Mouse (Mus musculus): ENCODE data around the gene Rasa3. TPM values are rescaled to one million over a fixed set of nuclear protein-coding genes. Genes with fewer than 3 reads are reported as not detected.

The Rasa3 gene
- polyA plus RNA-seq, 1 experiment from 2014 or later: 21.3 TPM

- Histone ChIP-seq H3K4me2 (ENCODE audit: low read depth, low read length) (no peak overlapping the region), H3K27me3 (replicated peaks; ENCODE audit: control insufficient read depth, insufficient read depth, low read length) (no peaks in the 10 kb centered on the region), H3K36me3 (ENCODE audit: control insufficient read depth, insufficient read depth, low read length) (no peaks in the 10 kb centered on the region), H3K9me3 (ENCODE audit: control insufficient read depth, low read length) (no peaks in the 10 kb centered on the region), H3K9ac (ENCODE audit: low read depth, low read length) (no peak overlapping the region; the same call in 1 of the 2 replicates), H3K4me1 (ENCODE audit: control insufficient read depth, insufficient read depth, low read length) (peaks cover 20% of the 10 kb centered on the region), H3K27ac (ENCODE audit: low read length) (no peak overlapping the region), H3K4me3 (ENCODE audit: low read length) (no peak overlapping the region)
- no peak for ATAC-seq
- WGBS: 82% methylated on average over 4 of the region's 4 CpGs
Observed at GRCm38 (mm10) chr8:13665538-13665937, 11.9 kb downstream of the Rasa3 start.

DNA sequence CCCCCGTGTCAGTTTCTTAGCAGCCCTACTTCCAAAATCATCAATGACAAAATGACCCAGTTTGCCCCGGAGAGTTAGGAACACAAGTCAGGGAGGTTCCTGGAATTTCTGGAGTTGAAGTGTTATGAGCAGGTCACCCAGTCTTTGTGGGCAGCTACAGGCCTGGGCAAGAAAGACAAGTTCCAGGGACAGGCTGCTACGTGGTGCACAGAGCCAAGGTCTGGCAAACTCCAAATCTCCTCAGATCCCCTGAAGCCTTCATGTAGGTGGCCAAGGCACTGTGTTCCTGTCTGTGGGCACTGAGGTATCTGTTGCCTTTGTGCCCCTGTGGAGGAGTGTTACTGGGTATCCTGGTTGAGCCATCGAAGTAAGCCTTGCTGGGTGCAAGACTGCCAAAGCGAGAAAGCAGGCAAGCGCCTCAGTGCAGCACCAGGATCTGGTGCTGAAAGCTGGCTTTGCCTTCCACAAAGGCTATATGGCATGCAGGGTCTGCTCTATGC, 12.6 kb downstream of the Rasa3 start:
- no peak for ATAC-seq
- H3K9me3 ChIP-seq (ENCODE audit: control insufficient read depth, low read length): no peaks in the 10 kb centered on the region
- no peak overlapping the region for H3K9ac ChIP-seq (ENCODE audit: low read depth, low read length)
- H3K27ac ChIP-seq (ENCODE audit: low read length): no peak overlapping the region
- WGBS: 80% methylated on average over 6 of the region's 6 CpGs
- H3K4me1 ChIP-seq (ENCODE audit: control insufficient read depth, insufficient read depth, low read length): peaks cover 20% of the 10 kb centered on the region
- H3K4me2 ChIP-seq (ENCODE audit: low read depth, low read length): no peak overlapping the region
- H3K4me3 ChIP-seq (ENCODE audit: low read length): no peak overlapping the region
- no peaks in the 10 kb centered on the region for H3K27me3 ChIP-seq (replicated peaks; ENCODE audit: control insufficient read depth, insufficient read depth, low read length)
- H3K36me3 ChIP-seq (ENCODE audit: control insufficient read depth, insufficient read depth, low read length): no peaks in the 10 kb centered on the region

GRCm38 (mm10) chr8:13660323-13660722, 17.1 kb downstream of the Rasa3 start:
- Histone ChIP-seq H3K9ac (ENCODE audit: low read depth, low read length) (no peak overlapping the region), H3K9me3 (ENCODE audit: control insufficient read depth, low read length) (no peaks in the 10 kb centered on the region), H3K36me3 (ENCODE audit: control insufficient read depth, insufficient read depth, low read length) (no peaks in the 10 kb centered on the region), H3K27me3 (replicated peaks; ENCODE audit: control insufficient read depth, insufficient read depth, low read length) (no peaks in the 10 kb centered on the region), H3K4me3 (ENCODE audit: low read length) (no peak overlapping the region), H3K4me1 (ENCODE audit: control insufficient read depth, insufficient read depth, low read length) (no peaks in the 10 kb centered on the region), H3K4me2 (ENCODE audit: low read depth, low read length) (no peak overlapping the region), H3K27ac (ENCODE audit: low read length) (no peak overlapping the region)
- 79% methylated on average over 13 of the region's 13 CpGs for WGBS
- no peak for ATAC-seq

DNA sequence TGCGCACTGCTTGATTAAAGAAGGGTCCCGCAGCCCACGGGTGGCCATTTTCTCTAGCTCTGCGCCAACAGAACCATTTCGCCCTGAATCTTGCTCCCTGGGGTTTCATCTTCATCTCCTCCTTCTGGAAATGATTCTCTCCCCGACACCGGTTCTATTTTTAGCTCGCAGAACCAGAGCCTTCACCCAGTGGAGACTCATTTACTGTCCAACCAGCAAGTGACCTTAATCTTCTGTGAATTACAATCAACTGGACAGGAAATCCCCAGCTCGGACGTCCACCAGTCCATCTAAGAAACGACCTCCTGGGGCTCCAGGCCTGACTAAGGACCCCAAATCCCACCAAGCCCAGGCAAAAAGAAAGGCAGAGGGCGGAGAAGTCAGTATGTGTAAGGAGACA, 19.9 kb downstream of the Rasa3 start:
- H3K4me3 ChIP-seq (ENCODE audit: low read length): no peak overlapping the region
- ATAC-seq: no peak
- no peak overlapping the region for H3K27ac ChIP-seq (ENCODE audit: low read length)
- peaks cover 6% of the 10 kb centered on the region; the same call in 1 of the 2 replicates for H3K4me1 ChIP-seq (ENCODE audit: control insufficient read depth, insufficient read depth, low read length)
- H3K9ac ChIP-seq (ENCODE audit: low read depth, low read length): no peak overlapping the region
- H3K9me3 ChIP-seq (ENCODE audit: control insufficient read depth, low read length): no peaks in the 10 kb centered on the region
- WGBS: 72% methylated on average over 12 of the region's 12 CpGs
- no peak overlapping the region for H3K4me2 ChIP-seq (ENCODE audit: low read depth, low read length)
- no peaks in the 10 kb centered on the region for H3K27me3 ChIP-seq (replicated peaks; ENCODE audit: control insufficient read depth, insufficient read depth, low read length)
- H3K36me3 ChIP-seq (ENCODE audit: control insufficient read depth, insufficient read depth, low read length): no peaks in the 10 kb centered on the region

DNA sequence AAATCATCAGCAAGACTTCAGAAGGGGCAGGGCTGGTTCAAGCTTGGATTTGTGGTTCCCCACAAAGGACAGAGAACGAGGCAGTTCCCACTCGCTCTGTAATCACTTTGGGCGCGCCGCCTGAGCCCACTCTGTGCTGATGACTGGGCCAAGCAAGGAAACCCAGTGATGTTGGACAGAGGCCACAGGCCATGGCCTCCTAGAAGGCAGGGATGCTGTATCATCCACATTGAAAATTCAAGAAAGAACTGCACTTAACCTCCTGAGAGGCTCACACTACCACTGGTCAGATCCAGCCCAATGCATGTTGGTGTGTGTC, 22.4 kb downstream of the Rasa3 start:
- Histone ChIP-seq H3K36me3 (ENCODE audit: control insufficient read depth, insufficient read depth, low read length) (no peaks in the 10 kb centered on the region), H3K9ac (ENCODE audit: low read depth, low read length) (no peak overlapping the region), H3K27ac (ENCODE audit: low read length) (no peak overlapping the region), H3K4me1 (ENCODE audit: control insufficient read depth, insufficient read depth, low read length) (peaks cover 6% of the 10 kb centered on the region; the same call in 1 of the 2 replicates), H3K27me3 (replicated peaks; ENCODE audit: control insufficient read depth, insufficient read depth, low read length) (no peaks in the 10 kb centered on the region), H3K9me3 (ENCODE audit: control insufficient read depth, low read length) (no peaks in the 10 kb centered on the region), H3K4me3 (ENCODE audit: low read length) (no peak overlapping the region), H3K4me2 (ENCODE audit: low read depth, low read length) (no peak overlapping the region)
- ATAC-seq: no peak
- WGBS: 87% methylated on average over 5 of the region's 5 CpGs

GRCm38 (mm10) chr8:13654350-13655032, 22.9 kb downstream of the Rasa3 start:
- H3K9me3 ChIP-seq (ENCODE audit: control insufficient read depth, low read length): no peaks in the 10 kb centered on the region
- WGBS: 76% methylated on average over 11 of the region's 11 CpGs
- no peak overlapping the region; the same call in 1 of the 2 replicates for H3K9ac ChIP-seq (ENCODE audit: low read depth, low read length)
- H3K27me3 ChIP-seq (replicated peaks; ENCODE audit: control insufficient read depth, insufficient read depth, low read length): no peaks in the 10 kb centered on the region
- H3K4me1 ChIP-seq (ENCODE audit: control insufficient read depth, insufficient read depth, low read length): peaks cover 6% of the 10 kb centered on the region; the same call in 1 of the 2 replicates
- no peak overlapping the region for H3K27ac ChIP-seq (ENCODE audit: low read length)
- no peak for ATAC-seq
- no peak overlapping the region for H3K4me2 ChIP-seq (ENCODE audit: low read depth, low read length)
- no peaks in the 10 kb centered on the region for H3K36me3 ChIP-seq (ENCODE audit: control insufficient read depth, insufficient read depth, low read length)
- no peak overlapping the region for H3K4me3 ChIP-seq (ENCODE audit: low read length)

GRCm38 (mm10) chr8:13650541-13651191, 26.7 kb downstream of the Rasa3 start:
- no peak overlapping the region for H3K27ac ChIP-seq (ENCODE audit: low read length)
- H3K36me3 ChIP-seq (ENCODE audit: control insufficient read depth, insufficient read depth, low read length): no peaks in the 10 kb centered on the region
- no peaks in the 10 kb centered on the region for H3K9me3 ChIP-seq (ENCODE audit: control insufficient read depth, low read length)
- peaks cover 18% of the 10 kb centered on the region for H3K4me1 ChIP-seq (ENCODE audit: control insufficient read depth, insufficient read depth, low read length)
- no peak for ATAC-seq
- H3K4me2 ChIP-seq (ENCODE audit: low read depth, low read length): no peak overlapping the region
- H3K27me3 ChIP-seq (replicated peaks; ENCODE audit: control insufficient read depth, insufficient read depth, low read length): no peaks in the 10 kb centered on the region
- H3K9ac ChIP-seq (ENCODE audit: low read depth, low read length): no peak overlapping the region
- H3K4me3 ChIP-seq (ENCODE audit: low read length): no peak overlapping the region
- 80% methylated on average over 11 of the region's 11 CpGs for WGBS

GRCm38 (mm10) chr8:13649154-13649515, 28.3 kb downstream of the Rasa3 start:
- no peaks in the 10 kb centered on the region for H3K9me3 ChIP-seq (ENCODE audit: control insufficient read depth, low read length)
- ATAC-seq: no peak
- WGBS: 37% methylated on average over 3 of the region's 3 CpGs
- H3K4me3 ChIP-seq (ENCODE audit: low read length): no peak overlapping the region
- no peak overlapping the region for H3K4me2 ChIP-seq (ENCODE audit: low read depth, low read length)
- no peaks in the 10 kb centered on the region for H3K36me3 ChIP-seq (ENCODE audit: control insufficient read depth, insufficient read depth, low read length)
- peaks cover 15% of the 10 kb centered on the region for H3K4me1 ChIP-seq (ENCODE audit: control insufficient read depth, insufficient read depth, low read length)
- no peak overlapping the region for H3K9ac ChIP-seq (ENCODE audit: low read depth, low read length)
- no peak overlapping the region for H3K27ac ChIP-seq (ENCODE audit: low read length)
- H3K27me3 ChIP-seq (replicated peaks; ENCODE audit: control insufficient read depth, insufficient read depth, low read length): no peaks in the 10 kb centered on the region

DNA sequence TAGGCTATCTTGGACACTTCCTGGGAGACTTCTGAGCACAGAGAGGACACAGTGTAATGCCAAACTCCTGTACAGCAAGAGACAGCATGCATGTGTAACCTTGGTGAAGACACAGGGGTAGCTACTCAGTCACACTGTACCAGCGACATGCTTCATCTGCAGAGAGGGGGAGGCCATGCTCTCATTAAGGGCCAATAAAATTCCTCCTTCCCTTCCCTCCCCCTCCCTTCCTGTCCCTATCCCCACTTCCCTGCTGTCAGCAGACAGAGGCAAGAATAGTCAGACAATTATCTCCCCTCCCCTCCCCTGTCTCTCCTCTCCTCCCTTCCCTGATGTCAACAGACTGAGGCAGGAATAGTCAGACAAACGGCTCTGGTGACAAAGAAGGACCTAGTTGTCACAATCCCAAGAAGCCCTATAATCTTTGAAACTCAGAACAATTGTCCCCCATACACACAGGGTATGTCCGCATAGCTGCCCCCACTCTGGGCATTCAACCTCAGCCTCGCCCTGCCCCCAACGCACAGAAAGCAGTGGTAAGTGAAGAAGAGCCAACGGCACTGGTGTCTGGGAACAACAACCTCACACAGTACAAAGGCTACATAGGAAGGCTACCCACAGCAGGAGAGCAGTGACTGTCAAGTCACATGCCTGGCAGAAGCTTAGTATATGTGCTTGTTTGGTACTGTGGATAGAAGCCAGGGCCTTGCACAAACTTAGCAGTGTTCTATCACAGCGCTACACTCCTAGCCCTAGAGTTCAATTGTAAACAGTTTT, 28.8 kb downstream of the Rasa3 start:
- Histone ChIP-seq H3K27me3 (replicated peaks; ENCODE audit: control insufficient read depth, insufficient read depth, low read length) (no peaks in the 10 kb centered on the region), H3K4me1 (ENCODE audit: control insufficient read depth, insufficient read depth, low read length) (peaks cover 17% of the 10 kb centered on the region), H3K4me2 (ENCODE audit: low read depth, low read length) (no peak overlapping the region), H3K9me3 (ENCODE audit: control insufficient read depth, low read length) (no peaks in the 10 kb centered on the region), H3K27ac (ENCODE audit: low read length) (no peak overlapping the region; the same call in 1 of the 2 replicates), H3K4me3 (ENCODE audit: low read length) (no peak overlapping the region), H3K9ac (ENCODE audit: low read depth, low read length) (no peak overlapping the region), H3K36me3 (ENCODE audit: control insufficient read depth, insufficient read depth, low read length) (no peaks in the 10 kb centered on the region)
- WGBS: 33% methylated on average over 7 of the region's 7 CpGs
- ATAC-seq: peak; percentile 50; the same call in 1 of the 2 replicates

All from intestine, embryonic 16.5 days (tissue).